Mouse (Mus musculus): Measurements from ENCODE around the gene Zkscan3.
"Not testable (repeated sequence)": the region's sequence is repeated elsewhere in the genome, so short reads cannot be mapped to it uniquely, and the experiment has no call there.

Gene Zkscan3

DNA sequence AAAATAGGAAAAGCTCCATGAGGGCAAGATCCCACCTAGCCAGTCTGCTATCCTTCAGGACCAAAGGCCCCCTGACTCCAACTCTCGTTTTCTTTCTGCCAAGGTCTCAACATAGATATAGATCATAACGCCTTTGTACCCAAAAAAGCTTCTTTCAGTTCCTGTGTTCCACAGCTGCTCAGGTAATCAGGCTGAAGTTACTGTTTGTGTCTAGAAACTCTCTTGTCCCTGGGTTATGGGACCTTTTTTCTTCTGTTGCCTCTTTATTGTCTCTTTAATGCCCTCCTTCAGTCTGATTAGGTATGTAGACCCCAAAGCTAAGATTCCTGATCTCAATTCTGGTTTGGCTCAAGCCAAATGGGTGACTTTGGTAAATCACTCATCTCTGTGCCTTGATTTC lies 5.1 kb downstream of the Zkscan3 start:
- DNase-seq (ENCODE audit: low spot score), result no peak

DNA sequence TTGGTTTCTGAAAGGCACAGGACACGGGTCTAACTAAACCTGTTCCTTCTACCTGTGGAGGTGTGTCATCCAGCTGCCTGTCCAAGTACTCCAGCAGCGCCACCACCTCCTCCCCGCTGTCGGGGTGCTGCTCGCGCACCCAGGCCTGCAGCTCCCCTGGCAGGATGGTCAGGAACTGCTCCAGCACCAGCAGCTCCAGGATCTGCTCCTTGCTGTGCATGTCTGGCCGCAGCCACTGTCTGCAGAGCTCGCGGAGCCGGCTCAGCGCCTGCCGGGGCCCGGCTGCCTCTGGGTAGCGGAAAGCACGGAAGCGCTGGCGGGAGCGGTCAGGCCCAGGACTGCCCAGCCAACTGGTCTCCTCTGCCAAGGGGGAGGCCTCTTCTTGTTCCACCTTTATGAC lies 6.5 kb downstream of the Zkscan3 start:
- DNase-seq (ENCODE audit: low spot score), result not testable (repeated sequence)

DNA sequence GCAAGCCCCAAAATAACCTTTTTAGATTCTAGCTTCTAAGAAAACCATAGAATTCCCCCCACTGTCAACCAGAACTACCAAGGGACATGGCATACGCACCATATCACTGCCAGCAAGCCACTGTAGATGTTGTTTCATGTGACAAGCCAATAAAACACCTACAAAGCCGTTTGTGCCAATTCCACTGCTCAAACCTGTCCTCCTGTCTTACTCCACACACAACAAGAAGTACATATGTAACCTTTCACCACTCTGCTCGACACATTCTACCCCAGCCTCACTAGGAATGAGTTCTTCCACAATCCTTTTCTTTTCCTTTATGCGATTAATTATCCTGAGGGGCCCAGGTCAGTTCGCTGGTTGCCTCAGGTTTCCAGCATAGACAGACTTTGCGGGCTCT lies 6.9 kb downstream of the Zkscan3 start:
- no peak for DNase-seq (ENCODE audit: low spot score)

DNA sequence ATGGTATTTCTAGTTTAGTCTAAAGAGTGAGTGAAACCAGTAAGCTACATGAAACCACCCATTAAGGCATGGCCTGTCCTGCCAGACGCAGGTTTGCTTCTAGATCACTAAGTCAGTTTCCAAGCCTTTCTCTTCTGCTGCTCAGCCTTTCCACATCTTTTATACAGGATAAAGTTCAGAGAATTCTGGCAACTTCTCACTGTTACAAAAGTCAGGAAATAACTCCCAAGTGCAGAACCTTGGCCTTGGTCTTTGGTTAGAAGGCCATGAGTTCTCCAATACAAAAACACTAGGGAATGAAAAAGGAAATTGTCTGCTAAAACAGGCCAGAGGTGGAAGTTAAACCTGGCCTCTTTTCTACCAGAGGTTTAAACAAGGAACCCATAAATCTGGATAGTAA lies 7.3 kb downstream of the Zkscan3 start:
- DNase-seq (ENCODE audit: low spot score), result no peak

GRCm38 (mm10) chr13:21377773-21378172 lies 24.8 kb downstream of the Zkscan3 start:
- DNase-seq (ENCODE audit: low spot score), result no peak

GRCm38 (mm10) chr13:21372700-21373099 lies 29.9 kb downstream of the Zkscan3 start:
- no peak for DNase-seq (ENCODE audit: low spot score)

- DNase-seq (ENCODE audit: low spot score), result no peak
These were observed 35.9 kb downstream of the Zkscan3 start for GRCm38 (mm10) chr13:21366635-21367034.

- DNase-seq (ENCODE audit: low spot score), result no peak
These were observed 38.8 kb downstream of the Zkscan3 start for GRCm38 (mm10) chr13:21363719-21364118.

DNA sequence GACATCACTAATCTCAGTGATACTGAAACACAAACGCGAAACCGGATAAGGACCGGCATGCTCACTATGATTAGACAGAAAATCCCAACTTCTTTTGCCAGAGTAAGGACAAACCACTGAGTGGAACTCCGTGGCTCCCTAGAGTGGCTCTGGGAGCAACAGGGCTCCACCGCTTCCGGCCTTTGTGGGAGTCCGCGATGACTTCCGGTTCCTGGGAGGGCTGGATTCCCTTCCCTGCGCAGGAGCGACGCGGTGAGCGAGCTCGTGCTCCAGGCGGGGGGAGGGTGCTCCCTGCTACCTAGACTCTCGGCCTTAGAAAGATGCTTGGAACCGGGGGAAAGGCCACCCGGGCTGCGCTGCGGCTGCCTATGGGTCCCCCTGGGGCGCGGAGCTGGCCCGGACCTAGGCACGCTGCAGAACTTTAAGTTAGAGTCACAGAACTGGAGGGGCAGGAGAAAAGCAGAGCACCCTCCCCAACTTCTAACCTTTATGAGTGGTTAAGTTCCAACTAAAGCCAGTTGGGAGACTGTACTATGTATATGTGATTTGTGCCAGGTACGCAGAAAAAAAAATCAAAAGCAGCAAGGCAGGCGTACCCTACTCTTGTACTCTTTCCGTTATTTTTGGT lies 39.8 kb downstream of the Zkscan3 start, which contains the start of gene Zscan12:
Zscan12 (plus strand) TSS at position 200 of the 628 bp plus-strand sequence.
- peak; percentile 65 for DNase-seq (ENCODE audit: low spot score)

DNA sequence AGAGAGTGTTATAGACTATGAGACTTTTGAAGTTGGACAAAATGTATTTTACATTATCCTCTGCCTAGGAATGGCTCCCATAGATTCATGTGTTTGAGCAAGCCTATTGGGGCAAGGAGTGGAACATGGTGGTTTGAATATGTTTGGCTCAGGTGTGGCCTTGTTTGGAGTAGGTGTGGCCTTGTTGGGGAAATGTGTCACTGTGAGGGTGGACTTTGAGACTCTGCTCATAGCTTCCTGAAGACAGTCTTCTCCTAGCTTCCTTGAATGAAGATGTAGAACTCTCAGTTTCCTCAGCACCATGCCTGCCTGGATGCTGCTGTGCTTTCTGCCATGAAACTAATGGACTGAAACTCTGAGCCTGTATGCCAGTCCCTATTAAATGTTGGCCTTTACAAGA lies 52.0 kb downstream of the Zkscan3 start:
- DNase-seq (ENCODE audit: low spot score), result no peak

DNA sequence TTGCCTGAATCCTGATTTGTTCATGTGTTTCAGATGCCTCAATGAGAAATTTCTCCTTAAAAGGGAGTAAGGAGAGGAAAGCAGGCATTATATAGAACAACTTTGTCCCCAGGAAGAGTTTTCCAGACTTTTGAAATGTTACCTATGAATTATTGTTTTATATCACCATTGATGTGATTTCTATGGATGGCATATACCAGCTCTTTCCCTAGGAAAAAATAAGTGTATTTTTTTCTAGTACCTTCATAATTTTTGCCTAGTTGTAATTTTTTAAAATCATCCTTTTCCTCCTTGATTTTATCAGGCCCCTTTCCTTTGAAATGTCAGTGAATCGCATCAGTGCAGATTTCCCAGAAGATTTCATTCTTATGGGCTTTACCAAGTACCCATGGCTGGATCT lies 55.9 kb downstream of the Zkscan3 start, which contains the start of gene Olfr1367:
Olfr1367 (plus strand) TSS at position 301 of the 400 bp plus-strand sequence.
- DNase-seq (ENCODE audit: low spot score), result no peak
